Comparison of ENCODE assay signal across 7 mouse cellular contexts in genomic region chr3:34639031-34639872, GRCm38 (mm10). TPM values are rescaled to one million over a fixed set of nuclear protein-coding genes. Genes with fewer than 3 reads are reported as not detected.
DNase-seq lines count a peak whose midpoint lies in the region; ATAC-seq and TF ChIP-seq lines count a peak whose summit lies in the region.

No protein-coding gene starts in this region.

- no peak overlapping the region for H3K4me3 ChIP-seq in liver, adult 2 months (ENCODE audit: insufficient read depth, low read depth, low read length)
- H3K4me3 ChIP-seq in embryonic facial prominence, embryonic 15.5 days (replicated peaks): peak overlapping the region; percentile 21
- H3K4me3 ChIP-seq in limb, embryonic 13.5 days: no peak overlapping the region
- no peak overlapping the region for H3K4me3 ChIP-seq in stomach, postnatal 0 days (ENCODE audit: low read depth, low read length)

- H3K79me2 ChIP-seq in liver, adult 2 months (ENCODE audit: control insufficient read depth, insufficient read depth, low read length): no peaks in the 10 kb centered on the region

- no peak for TF ChIP-seq POLR2A in liver, adult 2 months (IDR thresholded peaks at IDR 0.05; ENCODE audit: extremely low read depth, insufficient read depth, low read length)

- no peak for TF ChIP-seq EP300 in stomach, postnatal 0 days (optimal IDR thresholded peaks at IDR 0.05)

- 0 out of 2 replicates have a peak, but pooled peaks have one; percentile 6 for ATAC-seq in embryonic facial prominence, embryonic 15.5 days (ENCODE audit: insufficient number of reproducible peaks, low FRiP score, low TSS enrichment, low read depth)
- peak; percentile 75 for ATAC-seq in limb, embryonic 13.5 days (ENCODE audit: low FRiP score, low read depth)
- ATAC-seq in stomach, postnatal 0 days (ENCODE audit: low FRiP score, low TSS enrichment): peak; percentile 66; the same call in 1 of the 2 replicates

- no peak overlapping the region for H3K27ac ChIP-seq in liver, adult 2 months (replicated peaks; ENCODE audit: insufficient read depth, low read depth, low read length)
- no peak overlapping the region for H3K27ac ChIP-seq in embryonic facial prominence, embryonic 15.5 days (replicated peaks)
- H3K27ac ChIP-seq in limb, embryonic 13.5 days: no peak overlapping the region
- no peak overlapping the region for H3K27ac ChIP-seq in stomach, postnatal 0 days (replicated peaks)

- H3K36me3 ChIP-seq in liver, adult 2 months (ENCODE audit: control insufficient read depth, insufficient read depth, low read length): no peaks in the 10 kb centered on the region
- H3K36me3 ChIP-seq in embryonic facial prominence, embryonic 15.5 days: no peaks in the 10 kb centered on the region
- no peaks in the 10 kb centered on the region for H3K36me3 ChIP-seq in limb, embryonic 13.5 days
- no peaks in the 10 kb centered on the region for H3K36me3 ChIP-seq in stomach, postnatal 0 days (ENCODE audit: control insufficient read depth, insufficient read depth, low read length)

- 9% methylated on average over 24 of the region's 24 CpGs for WGBS in liver, adult 2 months
- WGBS in embryonic facial prominence, embryonic 15.5 days: 3% methylated on average over 24 of the region's 24 CpGs
- WGBS in limb, embryonic 13.5 days: 4% methylated on average over 24 of the region's 24 CpGs
- WGBS in stomach, postnatal 0 days: 10% methylated on average over 24 of the region's 24 CpGs

- no peaks in the 10 kb centered on the region for H3K4me1 ChIP-seq in liver, adult 2 months (ENCODE audit: control insufficient read depth, insufficient read depth, low read length)
- H3K4me1 ChIP-seq in embryonic facial prominence, embryonic 15.5 days: peaks cover 22% of the 10 kb centered on the region
- peaks cover 20% of the 10 kb centered on the region for H3K4me1 ChIP-seq in limb, embryonic 13.5 days
- H3K4me1 ChIP-seq in stomach, postnatal 0 days (replicated peaks; ENCODE audit: control insufficient read depth, insufficient read depth): no peaks in the 10 kb centered on the region

- peaks cover 14% of the 10 kb centered on the region; the same call in 1 of the 2 replicates for H3K27me3 ChIP-seq in liver, adult 2 months (ENCODE audit: control insufficient read depth, insufficient read depth, low read length)
- peaks cover 81% of the 10 kb centered on the region for H3K27me3 ChIP-seq in embryonic facial prominence, embryonic 15.5 days
- peaks cover 96% of the 10 kb centered on the region for H3K27me3 ChIP-seq in limb, embryonic 13.5 days
- peaks cover 16% of the 10 kb centered on the region; the same call in 1 of the 2 replicates for H3K27me3 ChIP-seq in stomach, postnatal 0 days (ENCODE audit: control insufficient read depth, insufficient read depth, low read length)

- DNase-seq in liver, adult 2 months (ENCODE audit: extremely low read depth, low read depth, low spot score): no peak
- no peak for DNase-seq in liver
- DNase-seq in brain, adult 2 months (ENCODE audit: low read depth, low spot score): peak; percentile 86
- peak; percentile 57 for DNase-seq in stomach, postnatal 0 days (ENCODE audit: low spot score)
- no peak for DNase-seq in thymus, postnatal 4 days

- H3K9ac ChIP-seq in liver, adult 2 months (ENCODE audit: low read depth, low read length): no peak overlapping the region
- H3K9ac ChIP-seq in embryonic facial prominence, embryonic 15.5 days: no peak overlapping the region
- no peak overlapping the region for H3K9ac ChIP-seq in limb, embryonic 13.5 days
- H3K9ac ChIP-seq in stomach, postnatal 0 days (ENCODE audit: low read length): no peak overlapping the region

- TF ChIP-seq CTCF in liver, adult 2 months (IDR thresholded peaks at IDR 0.05; ENCODE audit: low read depth, low read length): peak; percentile 79
- TF ChIP-seq CTCF in stomach, postnatal 0 days (IDR thresholded peaks at IDR 0.05; ENCODE audit: low read depth): peak; percentile 82

- peak overlapping the region; percentile 36 for H3K4me2 ChIP-seq in embryonic facial prominence, embryonic 15.5 days (replicated peaks)
- peak overlapping the region; percentile 35; the same call in 1 of the 2 replicates for H3K4me2 ChIP-seq in limb, embryonic 13.5 days (replicated peaks)
- peak overlapping the region; percentile 8; the same call in 1 of the 2 replicates for H3K4me2 ChIP-seq in stomach, postnatal 0 days (replicated peaks; ENCODE audit: low read depth)

- no peaks in the 10 kb centered on the region for H3K9me3 ChIP-seq in embryonic facial prominence, embryonic 15.5 days (replicated peaks)
- H3K9me3 ChIP-seq in limb, embryonic 13.5 days: no peaks in the 10 kb centered on the region
- no peaks in the 10 kb centered on the region for H3K9me3 ChIP-seq in stomach, postnatal 0 days (ENCODE audit: control insufficient read depth, low read length)

RNA-seq across cellular contexts. Expression of gene Sox2, which starts 11.0 kb away (rescaled TPM):
- total RNA-seq in liver, adult 2 months (2014; rRNA removed): not detected in 2 replicates
- not detected in 2 replicates for polyA plus RNA-seq in liver, adult 2 months (2012; rRNA removed)
- polyA plus RNA-seq in embryonic facial prominence, embryonic 15.5 days (2015; fragmentation: Nextera tagmentation; extraction: Ambion mirVana): 6.5 and 7.4 TPM in 2 replicates
- polyA plus RNA-seq in limb, embryonic 13.5 days (2015; fragmentation: Nextera tagmentation; extraction: Ambion mirVana): 0.29 and 0.47 TPM in 2 replicates
- polyA plus RNA-seq in stomach, postnatal 0 days (2015; fragmentation: Nextera tagmentation; extraction: Ambion mirVana): 11.6 and 14.7 TPM in 2 replicates

Comparison
In these comparisons a context has a peak if more than half of its experiments do, and no peak if none do; other contexts are left out.
1. DNase-seq: peak in brain, adult 2 months (single experiment) and stomach, postnatal 0 days (single experiment); none in liver, adult 2 months (single experiment), liver (single experiment) and thymus, postnatal 4 days (single experiment).
2. ATAC-seq: peak in every context shown above with its lines; median percentile 75 in limb, embryonic 13.5 days; 66 in stomach, postnatal 0 days; 6 in embryonic facial prominence, embryonic 15.5 days.
3. Peak in every context shown above with its lines, with median percentiles within 50 percentile points of each other: H3K4me2 ChIP-seq.